Mouse (Mus musculus) regulatory T cell (primary cell): ENCODE measurements around the gene Sdccag8.

ENCODE experiments used
- in situ Hi-C: fragments of 300-600 bp; cut with MboI, MseI; formaldehyde crosslinking; loops from one replicate; pipeline ENCODE4 v1.15.1; 2025; ENCODE audit warnings: high pct_unique_total_duplicates

Sdccag8 gene

DNA sequence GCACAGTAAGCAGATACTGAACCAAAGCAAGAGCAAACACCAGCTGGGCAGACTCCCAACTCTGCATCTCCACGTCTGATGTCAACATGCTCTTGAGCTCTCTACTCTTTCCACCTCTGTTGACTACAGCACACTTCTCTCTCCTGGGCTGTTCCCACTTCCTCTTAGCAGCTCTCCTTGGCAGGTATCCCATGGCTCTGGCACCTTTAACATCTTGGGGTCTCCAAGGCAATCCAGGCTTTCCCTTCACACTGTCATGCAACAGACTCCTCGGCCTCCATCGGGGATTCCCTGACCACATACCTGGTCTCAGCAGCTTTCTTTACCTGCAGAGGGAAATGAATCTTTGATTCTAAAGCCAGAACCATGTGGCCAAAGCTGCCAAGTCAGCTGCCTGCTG is 192.9 kb downstream of the Sdccag8 start:
- in situ Hi-C loops: no loop called here

DNA sequence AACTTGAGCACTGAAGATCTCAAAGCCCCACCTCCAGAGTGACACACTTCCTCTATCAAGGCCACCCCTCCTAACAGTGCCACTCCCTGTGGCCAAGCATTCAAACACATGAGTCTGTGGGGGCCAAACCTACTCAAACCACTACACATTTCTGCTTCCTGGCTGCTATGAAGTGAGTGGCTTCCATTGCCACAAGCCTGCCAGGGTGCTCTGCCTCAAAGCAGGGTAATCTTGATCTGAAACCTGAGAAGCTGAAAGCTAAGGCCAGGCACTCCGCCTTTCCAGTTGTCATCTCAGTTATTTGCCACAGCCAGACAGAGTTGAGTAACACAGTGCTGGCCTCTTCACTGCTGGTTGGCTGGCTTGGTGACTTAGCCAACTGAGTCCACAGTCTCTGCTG is 194.3 kb downstream of the Sdccag8 start:
- in situ Hi-C loops: no loop called here

GRCm38 (mm10) chr1:177010041-177010440 is 195.6 kb downstream of the Sdccag8 start:
- in situ Hi-C loops: no loop called here

GRCm38 (mm10) chr1:177010607-177011302 is 196.3 kb downstream of the Sdccag8 start:
- in situ Hi-C loops: no loop called here

- in situ Hi-C loops: no loop called here
These were observed 197.2 kb downstream of the Sdccag8 start for GRCm38 (mm10) chr1:177011688-177012087.

DNA sequence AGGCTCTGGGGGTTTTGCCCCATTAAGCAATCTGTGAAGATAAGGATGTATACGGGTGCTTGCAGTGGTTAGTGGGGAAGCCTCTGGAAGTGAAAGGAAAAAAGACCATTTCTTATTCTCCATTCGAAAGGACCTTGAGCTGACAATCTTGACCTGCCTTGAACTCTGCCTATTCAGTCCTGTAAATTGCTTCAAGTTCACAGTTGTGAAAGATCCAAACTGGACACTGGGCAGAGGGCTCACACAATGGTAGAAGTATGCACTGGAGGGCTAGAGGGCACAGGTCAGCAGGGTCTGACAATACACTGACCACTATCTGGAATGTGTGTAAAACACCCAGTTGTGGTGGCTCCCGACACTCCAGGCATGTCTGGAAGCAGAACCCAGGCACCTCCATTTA is 198.3 kb downstream of the Sdccag8 start:
- in situ Hi-C loops: no loop called here

DNA sequence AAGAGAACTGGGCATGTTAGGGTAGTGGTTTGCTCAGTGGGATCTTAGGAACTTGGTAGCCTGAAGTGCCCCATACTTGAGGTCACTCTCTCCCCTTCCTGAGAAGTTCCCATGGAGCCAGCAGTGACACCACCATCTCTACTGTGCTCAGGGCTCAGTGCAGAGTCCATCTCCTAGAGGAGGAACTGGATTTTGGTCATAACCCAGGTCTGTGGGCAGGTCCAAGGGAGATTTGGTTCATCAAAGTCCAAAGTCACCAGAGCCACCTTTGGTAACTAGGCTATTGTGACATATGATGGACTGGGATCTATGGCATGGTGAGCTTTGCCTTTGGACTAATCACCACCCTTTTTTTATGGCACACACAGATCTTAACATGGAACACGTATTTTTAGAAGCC is 198.9 kb downstream of the Sdccag8 start:
- in situ Hi-C loops: no loop called here

- in situ Hi-C loops: no loop called here
These were observed 199.3 kb downstream of the Sdccag8 start for GRCm38 (mm10) chr1:177013776-177014175.

DNA sequence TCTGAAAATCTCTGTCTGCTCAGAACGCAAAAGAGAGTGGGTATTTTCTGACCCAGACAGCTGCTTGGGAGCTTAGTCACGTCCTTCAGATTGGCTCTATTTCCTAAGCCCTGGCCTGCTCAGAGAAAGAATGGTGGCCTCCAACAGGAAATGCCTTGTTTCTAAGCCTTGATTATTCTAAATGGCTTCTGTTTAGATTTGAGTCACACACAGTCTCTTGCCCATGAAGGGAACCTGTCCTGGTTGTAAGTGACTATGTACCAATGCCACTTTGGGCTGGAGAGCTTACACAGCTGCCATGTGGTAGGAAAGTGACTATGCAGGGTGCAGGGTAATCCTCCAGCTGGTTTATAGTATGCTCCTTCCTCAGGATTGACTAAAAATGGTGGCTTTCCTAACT is 199.9 kb downstream of the Sdccag8 start:
- in situ Hi-C loops: no loop called here

DNA sequence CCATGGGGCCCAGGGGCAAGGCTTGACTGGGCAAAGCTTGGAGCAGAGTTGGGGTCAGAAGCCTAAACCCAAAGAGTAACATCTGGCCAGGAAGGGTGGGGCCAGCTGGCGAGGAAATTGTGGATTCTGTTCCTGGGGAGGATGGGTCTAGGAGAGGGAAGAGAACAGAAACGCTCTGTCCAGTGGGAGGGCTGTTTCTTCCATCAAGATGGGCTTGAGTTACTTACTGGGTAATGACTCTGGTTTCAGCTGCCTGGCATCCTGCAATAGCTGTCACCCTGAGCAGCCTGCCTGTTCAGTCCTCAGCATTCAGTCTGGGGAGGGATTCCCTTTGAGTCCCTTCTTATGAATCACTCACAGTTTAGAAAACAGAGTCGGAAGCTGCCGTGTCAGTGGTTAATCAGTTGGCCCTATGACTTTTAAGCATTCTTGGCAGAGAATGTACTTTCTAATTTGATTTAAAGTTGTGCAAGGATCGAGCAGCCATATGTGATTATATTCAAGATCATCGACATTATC is 200.5 kb downstream of the Sdccag8 start:
- in situ Hi-C loops: no loop called here

DNA sequence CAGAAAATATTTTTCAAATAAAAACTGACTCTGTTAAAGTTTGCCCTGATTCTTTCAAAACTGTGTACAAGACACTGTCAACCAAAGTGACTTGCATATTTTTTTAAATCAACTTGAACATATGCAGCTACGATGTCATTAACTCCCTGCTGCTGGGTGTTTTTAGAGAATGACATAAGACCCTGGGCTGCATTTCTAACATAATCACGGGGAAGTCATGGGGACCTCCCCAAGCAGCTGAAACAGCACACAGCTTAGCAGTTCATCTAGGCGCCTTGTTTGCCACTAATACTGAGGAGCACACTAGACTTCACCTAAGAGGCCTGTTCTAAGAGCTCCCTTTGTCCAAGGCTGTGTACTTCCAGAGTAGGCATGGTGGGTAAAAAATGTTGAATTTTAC is 201.5 kb downstream of the Sdccag8 start:
- in situ Hi-C loops: no loop called here

GRCm38 (mm10) chr1:177016729-177017128 is 202.3 kb downstream of the Sdccag8 start:
- in situ Hi-C loops: no loop called here

GRCm38 (mm10) chr1:177018750-177019149 is 204.3 kb downstream of the Sdccag8 start:
- in situ Hi-C loops: no loop called here

- in situ Hi-C loops: no loop called here
These were observed 205.2 kb downstream of the Sdccag8 start for GRCm38 (mm10) chr1:177019668-177020067.

DNA sequence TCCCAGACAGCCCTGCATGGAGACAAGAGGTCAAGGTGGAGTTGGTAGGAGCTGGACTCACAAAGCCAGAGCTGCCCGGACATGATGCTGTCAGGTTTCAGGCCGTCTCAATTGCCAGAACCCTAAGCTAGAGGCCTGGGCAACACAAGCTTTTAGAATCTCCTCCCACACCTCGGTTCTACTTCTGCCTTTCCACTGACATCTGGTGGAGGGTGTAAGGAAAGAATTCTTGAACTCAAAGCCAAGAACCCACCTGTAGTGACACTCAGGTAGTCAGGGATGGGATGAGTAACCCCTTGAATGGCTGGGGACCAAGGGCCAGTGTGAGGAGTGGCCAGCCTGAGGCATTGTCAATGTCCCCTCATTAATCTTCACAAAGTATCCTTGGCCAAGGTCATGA is 208.3 kb downstream of the Sdccag8 start:
- in situ Hi-C loops: no loop called here

DNA sequence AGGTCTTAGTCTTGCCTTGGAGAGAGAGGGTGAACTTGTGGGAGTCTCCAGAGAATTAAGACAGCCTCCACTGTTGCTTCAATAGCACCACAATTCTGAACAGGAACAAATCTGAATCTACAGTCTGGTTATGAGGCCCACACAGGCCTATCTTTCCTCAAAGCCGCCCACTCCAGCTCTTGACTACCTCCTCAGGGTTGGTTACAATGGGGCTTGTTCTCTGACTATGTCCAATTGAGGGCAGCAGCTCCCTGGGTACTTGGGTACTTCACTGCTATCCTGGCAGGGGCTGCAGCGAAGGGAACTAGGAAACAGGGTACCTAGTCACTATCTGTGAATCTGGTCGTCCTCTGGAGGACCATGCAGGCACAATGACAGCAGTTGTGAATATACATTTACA is 213.2 kb downstream of the Sdccag8 start:
- in situ Hi-C loops: no loop called here

GRCm38 (mm10) chr1:177029032-177029431 is 214.6 kb downstream of the Sdccag8 start:
- in situ Hi-C loops: no loop called here

- in situ Hi-C loops: no loop called here
These were observed 216.2 kb downstream of the Sdccag8 start for GRCm38 (mm10) chr1:177030669-177031068.

- in situ Hi-C loops: no loop called here
These were observed 216.7 kb downstream of the Sdccag8 start for GRCm38 (mm10) chr1:177031196-177031595.

GRCm38 (mm10) chr1:177032233-177032632 is 217.8 kb downstream of the Sdccag8 start:
- in situ Hi-C loops: no loop called here

DNA sequence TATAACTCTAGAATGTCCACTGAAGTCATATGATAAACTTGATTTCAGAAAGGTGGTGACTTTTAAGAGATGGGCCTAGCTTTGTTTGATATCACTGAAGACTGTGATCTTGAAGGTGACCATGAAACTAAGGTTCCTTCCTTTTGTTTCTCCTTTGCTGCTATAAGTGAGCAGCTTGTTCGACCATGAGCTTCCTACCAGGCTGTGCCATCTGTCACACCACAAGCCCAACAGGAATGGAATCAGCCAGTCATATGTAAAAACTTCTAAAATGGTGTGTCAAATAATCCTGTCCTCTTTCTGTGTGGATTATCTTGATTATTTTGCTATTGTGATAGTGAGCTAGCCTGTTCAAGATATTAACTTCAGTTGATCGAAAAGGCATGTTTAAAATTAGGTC is 221.0 kb downstream of the Sdccag8 start:
- in situ Hi-C loops: no loop called here

GRCm38 (mm10) chr1:177038383-177038782 is 223.9 kb downstream of the Sdccag8 start:
- in situ Hi-C loops: no loop called here

DNA sequence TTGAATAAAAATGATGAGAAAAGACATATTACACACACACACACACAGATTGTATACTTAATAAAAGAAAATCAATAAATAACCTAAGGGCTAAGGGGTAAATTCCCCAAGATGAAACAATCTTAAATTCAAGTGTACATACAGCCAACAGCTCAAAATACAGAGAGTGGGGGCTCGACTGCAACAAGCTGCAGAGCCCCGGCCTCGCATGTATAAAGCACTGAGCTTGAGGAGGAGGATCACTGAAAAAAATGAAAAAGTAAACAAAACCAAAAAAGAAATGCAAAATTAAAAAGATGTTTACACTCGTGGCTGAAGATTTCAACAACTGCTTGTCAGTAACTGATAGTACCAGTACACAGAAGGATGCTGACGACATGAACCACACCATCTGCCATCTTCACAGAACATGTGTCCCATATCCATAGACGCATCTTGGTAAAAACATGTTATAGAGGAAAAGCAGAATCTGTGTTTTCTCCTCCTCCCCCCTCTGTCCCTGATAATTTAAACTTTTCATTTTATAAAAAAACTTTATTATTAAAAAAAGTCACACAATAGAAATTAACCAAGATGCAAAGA is 224.7 kb downstream of the Sdccag8 start:
- in situ Hi-C loops: no loop called here
